17 mouse cellular contexts compared by ENCODE assay signal in the genomic region with DNA sequence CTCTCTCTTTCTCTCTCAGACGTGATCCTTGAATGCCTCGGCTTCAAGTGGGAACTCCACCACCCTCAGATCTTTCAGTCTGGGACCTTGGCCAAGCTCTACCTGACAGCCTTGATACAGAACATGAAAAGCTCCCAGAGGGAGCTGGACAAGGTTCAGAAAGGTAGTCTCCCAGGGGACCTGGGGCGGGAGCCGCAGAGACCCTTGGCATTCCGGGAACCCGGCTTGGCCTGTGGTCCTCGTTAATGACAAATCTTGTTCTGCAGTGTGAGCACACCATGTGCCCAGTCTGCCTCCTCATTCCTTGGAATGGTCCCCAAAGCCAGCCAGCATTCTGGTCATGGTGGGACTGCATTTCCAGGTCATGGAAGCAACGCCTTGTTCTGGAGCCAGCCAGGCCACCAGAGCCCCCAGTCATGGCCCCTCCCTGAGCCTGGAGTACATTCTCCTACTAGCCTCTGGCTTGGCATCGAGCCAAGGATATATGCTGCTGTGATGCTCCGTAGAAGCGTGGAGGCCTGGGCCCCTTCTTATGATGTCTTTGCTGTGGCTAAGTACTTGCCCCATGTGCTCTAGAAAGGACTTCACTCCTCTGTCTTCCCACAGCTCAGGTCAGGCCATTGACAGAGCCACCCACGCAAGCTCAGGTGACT. TPM values are rescaled to one million over a fixed set of nuclear protein-coding genes. Genes with fewer than 3 reads are reported as not detected.
A peak's percentile ranks its signal among the peaks of the same experiment; 100 is the strongest.
DNase-seq lines count a peak whose midpoint lies in the region; ATAC-seq and TF ChIP-seq lines count a peak whose summit lies in the region.
"Had no signal": no experiment of that assay in that cellular context is flagged by ENCODE, and none has a peak within 500 bp of the region (broad histone marks: within the 10 kb centered on the region; RNA-seq: fewer than 3 reads in every experiment).

No protein-coding gene starts in this region.

- no peaks in the 10 kb centered on the region for H3K27me3 ChIP-seq in heart, embryonic 15.5 days
- no peaks in the 10 kb centered on the region for H3K27me3 ChIP-seq in kidney, postnatal 0 days (ENCODE audit: insufficient read depth, low read length)
- H3K27me3 ChIP-seq: embryonic facial prominence, embryonic 13.5 days; forebrain, embryonic 13.5 days; neural tube, embryonic 15.5 days had no signal

- 0 out of 2 replicates have a peak, but pooled peaks have one; percentile 31 for ATAC-seq in heart, embryonic 15.5 days (replicated peaks; ENCODE audit: insufficient number of reproducible peaks, insufficient read depth, low FRiP score, low read depth)
- peak; percentile 74 for ATAC-seq in kidney, postnatal 0 days (replicated peaks; ENCODE audit: low FRiP score, low read depth)
- ATAC-seq: forebrain, embryonic 13.5 days had no signal

- WGBS in heart, embryonic 15.5 days: 42% methylated on average over 12 of the region's 12 CpGs
- WGBS in kidney, postnatal 0 days: 61% methylated on average over 12 of the region's 12 CpGs

- no peak overlapping the region for H3K9ac ChIP-seq in heart, embryonic 15.5 days
- H3K9ac ChIP-seq in kidney, postnatal 0 days (ENCODE audit: low read depth, low read length): no peak overlapping the region
- H3K9ac ChIP-seq: embryonic facial prominence, embryonic 13.5 days; forebrain, embryonic 13.5 days; neural tube, embryonic 15.5 days had no signal

- intact Hi-C loops in heart, postnatal 10 days (cut with DNase I): no loop called here

- H3K9me3 ChIP-seq in heart, embryonic 15.5 days (replicated peaks): no peaks in the 10 kb centered on the region
- H3K9me3 ChIP-seq in kidney, postnatal 0 days (replicated peaks; ENCODE audit: low read length): no peaks in the 10 kb centered on the region
- H3K9me3 ChIP-seq: embryonic facial prominence, embryonic 13.5 days; forebrain, embryonic 13.5 days; neural tube, embryonic 15.5 days had no signal

- peaks cover 27% of the 10 kb centered on the region for H3K4me1 ChIP-seq in heart, embryonic 15.5 days (replicated peaks)
- H3K4me1 ChIP-seq in kidney, postnatal 0 days (replicated peaks; ENCODE audit: insufficient read depth, low read length): peaks cover 6% of the 10 kb centered on the region; the same call in 1 of the 2 replicates
- H3K4me1 ChIP-seq: forebrain, embryonic 13.5 days had no signal

- peak overlapping the region; percentile 16; the same call in 1 of the 2 replicates for H3K27ac ChIP-seq in heart, embryonic 15.5 days
- H3K27ac ChIP-seq in kidney, postnatal 0 days: no peak overlapping the region
- H3K27ac ChIP-seq: embryonic facial prominence, embryonic 13.5 days; forebrain, embryonic 13.5 days; left cerebral cortex, adult 2 months; neural tube, embryonic 15.5 days had no signal

- H3K4me3 ChIP-seq in heart, embryonic 15.5 days: no peak overlapping the region
- no peak overlapping the region for H3K4me3 ChIP-seq in kidney, postnatal 0 days (replicated peaks; ENCODE audit: low read depth, low read length)
- H3K4me3 ChIP-seq: embryonic facial prominence, embryonic 13.5 days; forebrain, embryonic 13.5 days; left cerebral cortex, adult 2 months; neural tube, embryonic 15.5 days had no signal

- H3K4me2 ChIP-seq in heart, embryonic 15.5 days: no peak overlapping the region
- no peak overlapping the region for H3K4me2 ChIP-seq in kidney, postnatal 0 days (ENCODE audit: low read length)
- H3K4me2 ChIP-seq: embryonic facial prominence, embryonic 13.5 days; forebrain, embryonic 13.5 days; liver, embryonic 11.5 days; neural tube, embryonic 15.5 days had no signal

- no peaks in the 10 kb centered on the region for H3K36me3 ChIP-seq in heart, embryonic 15.5 days
- H3K36me3 ChIP-seq in kidney, postnatal 0 days (ENCODE audit: insufficient read depth, low read length): no peaks in the 10 kb centered on the region
- H3K36me3 ChIP-seq: embryonic facial prominence, embryonic 13.5 days; neural tube, embryonic 15.5 days had no signal

- no peak for DNase-seq in heart, postnatal 10 days
- DNase-seq in testis, postnatal 14 days (ENCODE audit: low spot score): peak; percentile 40
- no peak for DNase-seq in testis, postnatal 10 days (ENCODE audit: low spot score)
- DNase-seq in kidney, postnatal 0 days (ENCODE audit: low spot score): peak; percentile 29
- DNase-seq in liver: no peak
- no peak for DNase-seq in adrenal gland, adult 8-10 months
- DNase-seq: cerebellum, adult 9-11 months; heart, postnatal 14 days; right cerebral cortex, postnatal 14 days; thymus, postnatal 36 days had no signal

- no peak for TF ChIP-seq CTCF in kidney, postnatal 0 days (IDR thresholded peaks at IDR 0.05; ENCODE audit: low read depth)

RNA-seq across cellular contexts. Expression of gene Btbd16, which starts 12.2 kb away (rescaled TPM):
- 0.09 TPM in 1 of 2 replicates, not detected in the other for polyA plus RNA-seq in heart, embryonic 15.5 days (2015; fragmentation: Nextera tagmentation; extraction: Ambion mirVana)
- total RNA-seq in heart, postnatal 10 days (2021): under 1 TPM in 1 of 2 experiments, not detected in 1; 0.22 TPM
- polyA plus RNA-seq in kidney, postnatal 0 days (2015; fragmentation: Nextera tagmentation; extraction: Ambion mirVana): not detected in 2 replicates
- total RNA-seq in adrenal gland, adult 8-10 months (2022): under 1 TPM in 2 of 4 experiments, not detected in 2; 0.30 to 0.55 TPM
- total RNA-seq: gastrocnemius, adult 18-20 months had no signal
- polyA plus RNA-seq: embryonic facial prominence, embryonic 13.5 days; forebrain, embryonic 13.5 days; liver, embryonic 11.5 days; neural tube, embryonic 15.5 days had no signal

Comparison
In these comparisons a context has a peak if more than half of its experiments do, and no peak if none do; other contexts are left out.
1. DNase-seq: peak in testis, postnatal 14 days (single experiment) and kidney, postnatal 0 days (single experiment); none in heart, postnatal 10 days (0 of 2), testis, postnatal 10 days (single experiment), liver (single experiment) and adrenal gland, adult 8-10 months (single experiment).